Mouse (Mus musculus) left cerebral cortex, postnatal 14 days (tissue): ENCODE data around the gene Mcat. TPM values are rescaled to one million over a fixed set of nuclear protein-coding genes. Genes with fewer than 3 reads are reported as not detected.

Source experiments
- DNase-seq, 2 experiments: peaks; one replicate each; pipeline ENCODE4 v3.0.0; 2021 to 2022; ENCODE audit warnings: low spot score in 2 of 2, mixed read lengths in 1 of 2
- intact Hi-C: fragments of 180-260 bp; cut with DNase I; formaldehyde crosslinking; loops from one replicate; pipeline ENCODE4 v1.15.1; 2025
- long read RNA-seq, 2 experiments: library from polyadenylated mRNA; stranded (forward); transcript quantifications; one replicate each; pipeline ENCODE4 v2.0.0; 2021
- total RNA-seq, 2 experiments: library from RNA; stranded (reverse); gene quantifications; 2 replicates each; pipeline ENCODE4 v1.2.3; 2021

The Mcat gene
- 10 to 100 TPM; 29.0 to 31.1 TPM for total RNA-seq
- long read RNA-seq, experiment 1, transcript Mcat-201 (4 exons, 1,917 nt): major isoform, 36 of 52 reads
- long read RNA-seq, experiment 1, transcript Mcat-206 (3 exons, 740 nt): minor isoform, 7 of 52 reads
- long read RNA-seq, experiment 1, partial matches to known transcripts: 0 of 52 reads
- long read RNA-seq, experiment 1, other reads (novel, unspliced or antisense): 8 of 52 reads
- long read RNA-seq, experiment 2, transcript Mcat-201 (4 exons, 1,917 nt): major isoform, 32 of 48 reads
- long read RNA-seq, experiment 2, partial matches to known transcripts: 1 of 48 reads
- long read RNA-seq, experiment 2, other reads (novel, unspliced or antisense): 14 of 48 reads

DNA sequence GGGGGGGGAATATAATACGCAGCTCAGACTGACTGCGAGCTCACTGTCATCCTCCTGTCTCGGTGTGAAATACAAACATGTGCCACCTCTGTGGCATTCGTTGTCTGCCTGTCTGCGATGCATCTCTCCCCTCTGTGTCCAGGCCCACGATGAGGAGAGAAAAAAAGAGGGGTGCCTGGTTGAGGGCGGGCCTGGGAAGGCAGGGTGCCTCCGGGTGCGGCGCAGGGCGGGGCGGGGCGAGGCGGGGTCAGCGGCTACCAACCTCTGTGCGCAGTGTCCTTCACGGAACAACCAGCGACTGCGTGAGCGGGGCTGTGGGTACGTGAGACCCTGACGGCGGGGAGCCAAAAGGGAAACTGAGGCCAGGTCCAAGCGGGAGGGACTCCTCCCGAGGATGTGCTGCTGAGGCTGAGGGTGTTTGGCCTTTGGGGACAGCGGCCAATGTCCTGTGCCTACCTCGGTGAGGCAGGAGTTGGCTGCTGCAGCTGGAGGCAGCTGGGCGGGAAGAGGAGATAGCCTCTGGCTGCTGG lies at the start of gene Mcat, which contains the start of gene Tspo:
Gene Mcat, minus strand, starts transcription at position 461 of the 530 bp plus-strand sequence.
Gene Tspo, plus strand, starts transcription at position 266 of the 530 bp plus-strand sequence.
- no peak for DNase-seq
- intact Hi-C loops: no loop called here

DNA sequence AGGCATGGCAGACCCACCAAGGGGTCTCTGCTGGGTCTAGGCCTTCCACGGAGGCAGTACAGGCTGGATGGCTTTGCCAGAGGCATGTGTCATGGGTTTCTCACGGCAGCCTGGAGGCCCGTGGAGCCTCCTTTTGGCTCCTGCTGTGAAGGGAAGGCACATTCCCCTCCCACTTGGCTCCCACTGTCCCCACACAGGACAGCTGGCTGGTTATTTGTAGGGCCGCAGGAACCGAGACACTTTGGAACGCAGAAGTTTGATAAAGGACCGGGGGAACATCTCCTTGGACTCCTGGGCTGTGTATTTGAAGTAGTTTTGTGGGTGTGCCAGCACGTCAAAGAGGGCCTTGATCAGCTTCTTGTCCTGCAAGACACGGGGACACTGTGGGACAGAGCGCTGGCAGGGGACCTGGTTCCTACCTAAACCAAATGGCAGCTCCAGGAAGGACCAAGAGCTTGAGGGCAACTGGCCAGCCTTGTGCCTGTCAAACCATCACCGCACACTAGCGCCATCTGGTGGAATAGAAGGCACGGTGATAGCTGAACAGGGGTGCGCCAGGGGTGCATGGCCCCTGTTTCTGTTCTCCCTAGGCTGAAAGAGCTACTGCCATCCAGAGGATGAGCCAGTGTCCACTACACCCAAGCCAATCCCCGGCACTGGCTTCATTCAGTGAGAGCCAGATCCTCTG lies 43.7 kb upstream of the Mcat start:
- intact Hi-C loops: no loop called here
- peak; percentile 60 to 76 for DNase-seq

DNA sequence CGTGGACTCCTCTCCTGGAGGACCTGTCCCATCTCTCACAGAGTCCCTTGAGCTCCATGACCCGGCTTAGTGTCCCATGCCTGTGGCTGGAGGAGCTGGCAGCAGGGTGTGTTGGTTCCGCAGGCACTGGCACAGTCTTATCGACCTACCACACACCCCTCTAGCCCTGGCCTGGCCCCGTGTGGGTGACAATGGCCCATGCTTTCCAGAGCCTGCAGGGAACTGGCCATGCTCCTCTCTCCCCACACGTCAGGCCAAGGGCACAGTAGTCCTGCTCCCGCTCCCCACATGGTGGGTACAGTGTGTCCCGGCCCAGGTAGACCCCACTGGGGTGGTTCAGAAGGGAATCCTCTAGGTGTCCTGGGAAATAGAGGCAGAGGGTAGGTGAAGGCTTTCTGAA lies 43.1 kb upstream of the Mcat start:
- intact Hi-C loops: no loop called here
- no peak for DNase-seq

DNA sequence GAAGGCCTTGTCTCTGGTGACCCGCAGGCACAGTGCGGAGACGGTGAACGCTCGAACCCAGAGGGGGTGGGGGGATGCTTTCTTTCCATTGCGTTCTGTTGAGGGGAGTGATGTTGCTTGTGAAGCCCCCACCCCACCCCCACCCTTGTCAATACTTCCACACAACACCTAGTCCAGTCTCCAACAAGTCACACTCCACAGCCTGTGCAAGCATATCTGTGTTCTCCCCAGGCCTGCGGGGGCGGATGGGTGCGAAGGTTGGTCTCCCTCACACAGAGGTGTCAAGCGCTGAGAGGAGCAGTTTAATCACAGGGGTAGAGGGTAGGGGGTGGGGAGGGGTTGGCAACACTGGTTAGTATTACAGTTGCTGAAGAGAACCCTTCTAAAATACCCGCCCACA lies 42.6 kb upstream of the Mcat start:
- no peak for DNase-seq
- intact Hi-C loops: no loop called here

DNA sequence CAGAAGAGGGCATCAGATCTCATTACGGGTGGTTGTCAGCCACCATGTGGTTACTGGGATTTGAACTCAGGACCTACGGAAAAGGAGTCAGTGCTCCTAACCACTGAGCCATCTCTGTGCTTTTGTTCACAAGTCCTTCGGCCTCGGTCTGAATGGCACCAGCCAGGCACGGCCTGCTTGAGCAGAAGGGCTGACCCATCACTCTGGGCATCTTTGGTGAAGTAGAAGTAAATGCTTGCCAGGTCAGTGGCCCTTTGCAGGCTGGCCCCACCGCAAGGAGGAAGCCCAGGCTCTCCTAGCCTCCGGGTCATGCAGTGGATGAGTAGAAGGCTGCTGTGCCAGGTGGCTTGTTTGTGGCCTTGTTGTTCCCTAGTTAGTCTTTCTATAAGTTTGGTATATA lies 39.8 kb upstream of the Mcat start:
- DNase-seq: no peak
- intact Hi-C loops: no loop called here

DNA sequence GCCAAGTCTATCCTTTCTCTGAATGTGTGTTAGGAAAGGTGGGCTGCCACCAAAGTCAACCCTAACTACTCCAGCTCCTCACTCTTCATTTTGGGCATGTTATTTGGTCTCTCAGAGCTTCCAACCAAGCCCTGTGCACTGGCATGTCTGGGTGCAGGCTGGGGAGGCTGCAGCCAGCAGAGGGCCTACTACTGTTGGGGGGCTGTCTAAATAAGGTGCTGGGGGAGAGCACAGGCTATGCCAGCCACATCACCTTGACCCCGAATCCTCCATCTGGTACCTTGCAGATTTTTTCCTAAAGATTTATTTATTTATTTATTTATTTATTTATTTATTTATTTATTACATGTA lies 39.4 kb upstream of the Mcat start:
- intact Hi-C loops: no loop called here
- no peak for DNase-seq

DNA sequence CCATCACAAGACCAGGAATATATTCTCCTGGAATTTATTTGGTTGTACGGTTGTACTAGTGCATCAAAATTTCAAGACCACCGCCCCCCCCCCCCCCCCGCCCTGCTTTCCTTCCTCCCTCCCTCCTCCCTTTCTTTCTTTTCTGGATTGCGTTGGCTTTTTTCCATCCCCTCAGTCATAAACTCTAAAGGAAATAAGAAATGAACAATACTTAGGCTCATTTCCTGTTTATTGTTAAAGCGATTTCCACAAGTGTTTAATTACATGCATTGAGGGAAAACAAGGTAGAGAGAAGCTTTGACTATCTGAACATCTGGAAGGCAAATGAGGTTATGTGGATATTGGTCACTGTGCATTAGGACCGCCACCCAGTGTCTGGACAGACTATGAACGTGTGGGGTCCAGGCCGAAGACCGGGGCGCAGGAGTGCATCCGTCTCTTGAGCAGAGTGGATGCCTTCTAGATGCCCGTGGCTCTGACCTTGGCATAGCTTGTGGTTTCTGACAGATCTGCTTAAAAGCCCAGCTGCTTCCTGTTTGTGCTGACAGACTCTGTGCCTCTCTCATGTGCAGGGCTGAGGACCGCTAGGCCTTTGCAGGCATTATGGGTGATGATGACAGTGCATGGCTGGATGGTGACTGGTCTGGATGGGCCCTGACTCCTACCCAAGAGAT lies 38.9 kb upstream of the Mcat start:
- no peak for DNase-seq
- intact Hi-C loops: no loop called here

DNA sequence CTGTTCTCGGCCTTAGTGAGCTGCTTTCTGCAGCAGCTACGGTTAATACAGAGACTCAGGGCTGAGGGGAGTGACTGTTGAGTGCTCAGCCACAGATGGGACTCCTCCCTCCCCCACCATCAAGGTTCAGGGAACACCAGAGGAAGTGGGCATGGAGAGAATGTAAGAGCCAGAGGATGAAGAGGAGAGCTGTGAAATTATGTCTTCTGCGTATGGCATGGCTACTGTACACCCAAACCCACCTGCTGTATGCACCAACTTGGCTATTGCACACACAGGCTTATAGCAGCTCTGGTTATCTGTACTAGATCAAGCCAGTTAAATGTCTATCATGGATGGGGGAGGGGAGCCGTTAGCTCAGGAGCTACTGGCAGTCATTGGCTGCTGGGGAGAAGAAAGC lies 37.6 kb upstream of the Mcat start:
- no peak for DNase-seq
- intact Hi-C loops: no loop called here

DNA sequence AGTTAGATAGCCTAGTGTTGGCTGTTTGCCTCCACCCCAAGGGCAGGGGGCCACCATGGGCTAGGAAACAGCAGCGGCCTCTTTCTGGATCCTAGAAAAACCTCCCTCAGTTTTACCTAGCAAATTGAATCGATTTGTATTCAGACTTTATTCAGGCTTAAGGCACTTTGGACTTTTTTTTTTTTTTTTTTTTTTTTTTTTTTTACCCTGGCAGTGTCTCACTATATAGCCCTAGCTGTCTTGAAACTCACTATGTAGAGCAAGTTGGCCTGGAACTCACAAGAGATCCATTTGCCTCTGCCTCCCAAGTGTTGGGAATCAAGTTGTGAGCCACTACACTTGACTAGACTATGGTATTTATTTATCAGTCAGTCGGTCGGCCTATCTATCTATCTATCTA lies 33.2 kb upstream of the Mcat start:
- intact Hi-C loops: no loop called here
- no peak for DNase-seq

DNA sequence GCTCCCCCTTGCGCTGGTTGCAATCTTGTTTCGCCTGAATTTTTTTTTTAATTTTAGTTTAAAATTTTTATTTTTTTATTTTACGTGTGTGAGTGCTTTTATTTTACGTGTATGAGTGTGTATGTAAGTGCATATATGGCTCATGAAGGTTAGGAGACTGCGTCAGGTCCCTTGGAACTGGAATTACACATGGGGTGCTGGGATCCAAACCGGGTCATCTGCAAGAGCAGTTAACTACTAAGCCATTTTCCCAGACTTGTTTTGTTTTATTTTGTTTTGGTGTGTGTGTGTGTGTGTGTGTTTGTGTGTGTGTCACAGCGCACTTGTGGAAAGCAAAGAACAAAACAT lies 31.8 kb upstream of the Mcat start:
- intact Hi-C loops: no loop called here
- no peak for DNase-seq

DNA sequence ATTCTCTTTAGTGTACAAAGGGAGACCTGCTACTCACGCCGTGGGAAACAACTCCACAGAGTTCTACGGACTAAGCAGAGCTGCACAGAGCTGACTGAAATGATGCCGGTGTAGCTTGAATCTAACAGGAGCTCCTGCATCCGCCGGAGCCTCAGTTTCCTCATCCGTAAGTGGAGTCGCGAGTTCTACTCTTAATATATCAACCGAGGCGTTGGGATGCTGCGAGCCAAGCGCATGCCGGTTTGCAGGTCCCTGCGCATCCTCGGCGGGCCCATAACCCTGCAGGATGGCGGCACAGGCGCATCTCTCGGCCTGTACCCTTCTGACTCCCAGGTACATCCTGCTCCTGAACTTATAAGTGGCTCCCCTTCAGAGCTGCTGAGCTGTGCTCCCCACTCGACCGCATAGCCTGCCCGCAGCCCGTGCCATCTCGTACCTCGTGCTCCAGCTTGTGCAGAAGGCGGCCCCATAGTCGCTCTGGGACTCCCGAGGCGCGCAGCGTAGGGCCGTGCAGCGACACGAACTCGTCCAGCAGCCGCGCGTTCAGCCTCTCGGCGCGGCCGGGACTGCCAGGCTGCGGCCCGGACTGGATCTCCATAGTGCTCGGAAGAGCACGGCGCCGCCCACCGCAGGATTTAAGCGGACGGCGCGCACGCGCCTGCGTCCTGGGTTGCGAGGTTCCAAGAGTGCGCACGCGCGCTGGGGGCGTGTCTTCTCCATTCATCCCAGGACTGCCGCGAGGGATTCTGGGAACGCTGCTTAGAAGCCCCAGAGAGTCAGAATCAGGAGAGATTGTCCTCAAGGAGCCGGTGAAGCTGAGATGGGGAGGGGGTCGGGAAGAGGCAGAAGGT lies 31.2 kb upstream of the Mcat start, which contains the start of gene Ttll12:
Gene Ttll12, minus strand, starts transcription at position 645 of the 851 bp plus-strand sequence.
- intact Hi-C loops: no loop called here
- DNase-seq: peak; percentile 96 to 97

DNA sequence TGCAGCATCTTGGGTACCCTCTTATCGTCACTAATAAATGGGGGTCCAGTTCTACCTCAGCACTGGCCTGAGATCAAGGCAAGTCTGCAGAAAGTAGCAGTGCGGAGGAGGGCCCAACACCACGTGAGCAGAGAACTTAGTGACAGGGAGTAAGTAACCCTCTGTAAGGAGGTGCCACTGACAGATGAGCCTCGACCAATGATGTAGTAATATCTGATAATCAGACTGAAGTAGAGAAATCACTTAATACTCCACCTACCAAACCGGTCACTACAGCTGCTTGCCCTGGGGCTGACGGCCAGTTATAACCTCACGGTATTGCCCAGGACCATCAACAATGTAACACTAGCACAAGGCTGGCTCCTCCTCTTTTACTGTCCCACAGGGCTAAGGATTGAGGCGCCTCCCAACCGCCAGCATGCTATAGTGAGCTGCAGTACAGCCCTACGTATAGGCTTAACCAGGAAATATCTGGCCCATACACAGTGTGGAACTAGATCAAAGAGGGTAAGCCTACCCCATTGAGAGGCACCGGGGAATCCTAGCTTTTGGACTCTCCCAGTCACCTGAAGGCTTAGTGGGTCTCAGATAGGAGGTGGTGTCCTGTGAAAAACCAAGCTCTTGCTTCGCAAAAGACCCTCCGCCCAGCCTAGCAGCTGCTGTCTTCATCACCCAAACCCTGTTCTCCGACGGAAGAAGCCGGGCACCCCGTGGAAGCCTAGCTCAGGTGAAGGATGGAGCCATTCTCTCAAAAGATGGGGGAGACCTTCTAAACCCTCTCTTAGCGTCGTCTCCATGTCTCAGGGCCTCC lies 30.3 kb upstream of the Mcat start:
- intact Hi-C loops: no loop called here

DNA sequence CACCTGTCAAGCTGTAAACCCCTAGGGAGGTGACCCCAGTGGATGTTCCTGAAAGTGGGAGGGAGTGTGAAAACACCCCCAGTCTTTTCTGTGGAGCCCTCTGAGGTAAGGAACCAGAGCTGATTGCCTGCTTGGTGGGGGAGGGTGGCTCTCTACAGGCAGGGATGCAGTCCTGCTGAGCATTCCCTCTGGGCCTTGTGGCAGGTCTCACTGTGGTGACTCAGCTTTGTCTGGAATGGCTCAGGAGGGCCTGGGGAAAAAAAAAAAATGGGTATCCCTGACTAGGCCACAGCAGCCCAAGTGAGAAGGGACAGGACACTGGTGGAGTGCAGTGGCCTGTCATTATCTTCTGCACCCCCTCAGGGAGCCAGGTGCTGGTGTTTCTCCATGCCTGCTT lies 29.6 kb upstream of the Mcat start:
- intact Hi-C loops: no loop called here
- no peak for DNase-seq

More for the DNA sequence above, 30.3 kb upstream of the Mcat start:
- no peak for DNase-seq

DNA sequence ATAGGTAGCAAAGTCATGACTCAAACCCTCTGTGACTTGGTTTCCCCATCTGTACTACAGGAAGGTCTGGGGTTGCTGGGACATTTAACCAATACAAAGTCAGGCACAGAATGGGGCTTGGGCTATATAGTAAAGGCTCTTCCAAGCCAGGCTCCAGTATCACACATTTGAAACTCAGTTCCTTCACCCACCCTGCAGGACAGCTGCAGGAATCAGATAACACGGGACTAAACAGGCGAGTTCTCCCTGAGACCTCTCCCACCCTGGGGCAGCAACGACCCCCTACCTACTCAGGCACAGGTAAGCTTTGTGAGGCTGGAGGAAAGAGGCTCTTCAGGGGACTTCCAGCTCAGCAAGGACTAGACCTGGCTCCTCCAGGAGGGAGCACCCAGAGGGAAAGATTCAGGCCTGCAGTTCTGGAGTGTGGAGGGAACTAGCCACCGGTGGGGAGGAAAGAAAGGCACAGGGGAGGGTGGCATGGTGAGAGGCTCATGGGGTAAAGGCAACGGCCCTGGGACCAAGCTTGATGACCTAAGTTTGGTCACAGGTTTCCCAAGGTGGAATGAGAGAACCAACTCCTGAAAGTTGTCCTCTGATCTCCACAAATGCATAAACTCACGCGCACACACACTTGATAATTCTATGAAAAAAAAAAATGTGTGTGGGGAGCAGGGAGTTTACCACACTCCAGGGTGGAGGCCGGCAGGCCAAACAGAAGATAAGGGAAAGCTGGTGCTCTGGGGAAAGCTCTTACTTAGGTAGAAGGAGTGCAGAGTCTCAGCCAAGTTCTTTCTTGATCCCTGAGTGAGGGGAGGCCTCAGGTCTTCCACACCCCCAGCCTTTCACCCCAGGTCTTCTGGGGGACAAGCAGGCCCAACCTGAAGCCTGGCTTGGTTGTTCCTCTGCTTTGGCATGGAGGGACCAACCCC lies 28.9 kb upstream of the Mcat start:
- DNase-seq: no peak
- intact Hi-C loops: no loop called here

DNA sequence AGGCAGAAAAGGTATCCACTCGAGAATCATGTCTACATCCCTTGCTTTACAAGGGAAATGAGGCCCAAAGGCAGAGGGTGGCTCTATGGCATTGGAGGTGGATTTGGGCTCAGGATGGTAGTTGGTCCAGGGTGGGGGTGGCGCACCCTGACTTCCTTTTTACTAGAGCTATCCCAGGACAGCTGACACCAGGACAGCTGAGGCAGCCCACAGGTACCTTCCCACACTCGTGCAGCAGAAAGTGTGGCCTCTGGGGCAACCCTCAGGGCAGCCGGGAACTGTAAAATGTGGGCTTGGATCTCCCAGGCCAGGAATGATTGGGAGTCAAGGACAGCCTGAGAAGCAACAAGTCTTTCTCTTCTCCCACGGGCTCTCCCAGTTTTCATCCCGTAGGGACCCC lies 28.2 kb upstream of the Mcat start:
- intact Hi-C loops: no loop called here
- no peak for DNase-seq

DNA sequence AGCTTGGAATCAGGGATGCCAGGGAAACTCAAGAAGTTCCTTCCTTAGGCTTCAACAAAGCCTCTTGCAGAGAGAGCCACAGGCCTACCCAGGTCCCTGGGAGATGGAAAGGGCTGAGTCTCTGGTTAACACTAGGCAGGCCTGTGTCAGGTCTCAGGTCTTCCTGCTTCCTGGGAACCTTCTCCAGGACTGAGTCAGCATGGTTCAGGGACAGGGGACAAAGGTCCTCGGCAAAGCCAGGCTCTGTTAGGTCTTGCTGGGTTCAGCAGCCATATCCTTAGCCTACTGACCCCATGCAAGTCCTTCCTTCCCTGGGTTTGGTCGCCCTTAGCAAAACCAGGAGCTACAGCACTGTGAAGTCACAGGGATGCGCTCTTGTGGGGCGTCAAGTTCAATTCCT lies 27.3 kb upstream of the Mcat start:
- intact Hi-C loops: no loop called here
- DNase-seq: no peak

DNA sequence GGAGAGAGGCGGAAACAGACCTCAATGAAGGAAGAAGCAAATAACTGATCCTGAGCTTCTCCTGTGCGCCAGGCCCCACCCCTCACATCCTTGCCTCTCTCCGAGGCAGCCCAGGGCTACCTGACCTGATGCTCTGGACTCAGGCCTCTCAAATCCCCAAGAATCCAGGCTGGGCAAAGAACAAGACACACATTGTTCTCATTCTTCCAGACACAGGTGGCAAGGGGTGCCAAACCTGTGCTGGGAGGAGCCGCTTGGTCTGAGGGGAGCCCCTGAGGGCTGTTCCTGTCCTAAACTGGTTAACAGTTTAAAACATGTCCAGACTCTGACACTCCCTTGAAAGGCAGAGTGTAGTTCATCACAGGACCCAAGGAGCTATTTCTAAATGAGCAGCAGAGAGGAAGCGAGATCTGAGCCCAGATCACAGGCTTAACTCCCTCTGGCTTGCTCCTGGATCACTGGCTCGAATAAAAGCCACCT lies 21.2 kb upstream of the Mcat start:
- intact Hi-C loops: no loop called here
- DNase-seq: no peak
